Mouse (Mus musculus): ENCODE measurements at regions not wholly inside any gene's neighbourhood (a gene's known extent, or its start where the extent isn't known, plus 50 kb on each side); places are given as distances from the start of the nearest gene placed in this dataset.

GRCm38 (mm10) chr19:44684061-44684514, 71.8 kb upstream of the Pax2 start:
- H3K4me3 ChIP-seq (ENCODE audit: low read depth, low read length), result peak overlapping the region; percentile 21
- H3K27me3 ChIP-seq (ENCODE audit: insufficient read depth, low read length), result peaks cover 82% of the 10 kb centered on the region
- H3K9ac ChIP-seq, result no peak overlapping the region
- no peaks in the 10 kb centered on the region for H3K9me3 ChIP-seq (ENCODE audit: low read depth, low read length)
- peak overlapping the region; percentile 51 for H3K4me2 ChIP-seq
- TF ChIP-seq CTCF (IDR thresholded peaks at IDR 0.05; ENCODE audit: low read depth), result peak; percentile 48
- no peak for ATAC-seq (ENCODE audit: insufficient read depth)
- no peak overlapping the region for H3K27ac ChIP-seq (ENCODE audit: low read depth)
- DNase-seq, result peak; percentile 42
- no peaks in the 10 kb centered on the region for H3K4me1 ChIP-seq (ENCODE audit: insufficient read depth)
- no peaks in the 10 kb centered on the region for H3K36me3 ChIP-seq (ENCODE audit: insufficient read depth)
- 2% methylated on average over 48 of the region's 48 CpGs for WGBS

GRCm38 (mm10) chr19:44686061-44686460, 69.8 kb upstream of the Pax2 start:
- peaks cover 64% of the 10 kb centered on the region for H3K27me3 ChIP-seq (ENCODE audit: insufficient read depth, low read length)
- H3K4me1 ChIP-seq (ENCODE audit: insufficient read depth), result no peaks in the 10 kb centered on the region
- no peaks in the 10 kb centered on the region for H3K36me3 ChIP-seq (ENCODE audit: insufficient read depth)
- WGBS, result 30% methylated on average over 7 of the region's 7 CpGs
- no peak overlapping the region for H3K4me3 ChIP-seq (ENCODE audit: low read depth, low read length)
- DNase-seq (no peak), ATAC-seq (ENCODE audit: insufficient read depth) (no peak)
- H3K9me3 ChIP-seq (ENCODE audit: low read depth, low read length), result no peaks in the 10 kb centered on the region
- no peak for TF ChIP-seq CTCF (IDR thresholded peaks at IDR 0.05; ENCODE audit: low read depth)
- no peak overlapping the region for H3K9ac ChIP-seq
- no peak overlapping the region for H3K27ac ChIP-seq (ENCODE audit: low read depth)
- no peak overlapping the region for H3K4me2 ChIP-seq

DNA sequence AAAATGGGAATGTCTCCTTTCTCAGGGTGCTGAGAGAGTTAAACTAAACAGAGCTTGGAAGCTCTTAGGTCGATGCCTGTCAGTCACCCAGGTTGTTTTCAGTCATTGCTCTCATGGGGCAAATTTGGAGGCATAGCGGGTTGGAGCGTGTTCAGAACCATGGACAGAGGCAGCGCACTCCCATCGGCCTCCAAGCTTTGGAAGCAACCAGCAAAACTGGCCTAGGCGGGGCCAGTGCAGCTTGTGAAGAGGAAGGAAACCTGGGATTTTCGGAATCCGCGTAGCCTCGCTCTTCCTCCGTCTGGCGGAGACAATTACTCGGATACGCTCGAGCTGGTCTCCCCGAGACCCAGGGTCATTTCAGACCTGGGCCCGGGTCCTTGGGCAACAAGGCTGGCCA, 63.4 kb upstream of the Pax2 start:
- no peak overlapping the region for H3K4me2 ChIP-seq
- DNase-seq (peak; percentile 92), ATAC-seq (ENCODE audit: insufficient read depth) (no peak)
- 2% methylated on average over 17 of the region's 17 CpGs for WGBS
- H3K9ac ChIP-seq, result no peak overlapping the region
- peaks cover 49% of the 10 kb centered on the region for H3K27me3 ChIP-seq (ENCODE audit: insufficient read depth, low read length)
- no peak overlapping the region for H3K27ac ChIP-seq (ENCODE audit: low read depth)
- TF ChIP-seq CTCF (IDR thresholded peaks at IDR 0.05; ENCODE audit: low read depth), result no peak
- H3K36me3 ChIP-seq (ENCODE audit: insufficient read depth), result no peaks in the 10 kb centered on the region
- H3K4me3 ChIP-seq (ENCODE audit: low read depth, low read length), result no peak overlapping the region
- H3K4me1 ChIP-seq (ENCODE audit: insufficient read depth), result no peaks in the 10 kb centered on the region; the same call in 1 of the 2 replicates
- no peaks in the 10 kb centered on the region for H3K9me3 ChIP-seq (ENCODE audit: low read depth, low read length)

- no peak overlapping the region for H3K9ac ChIP-seq
- H3K9me3 ChIP-seq (ENCODE audit: low read depth, low read length), result no peaks in the 10 kb centered on the region
- WGBS, result 5% methylated on average over 16 of the region's 16 CpGs
- no peak for TF ChIP-seq CTCF (IDR thresholded peaks at IDR 0.05; ENCODE audit: low read depth)
- no peak overlapping the region for H3K27ac ChIP-seq (ENCODE audit: low read depth)
- no peak overlapping the region for H3K4me2 ChIP-seq
- peaks cover 50% of the 10 kb centered on the region for H3K27me3 ChIP-seq (ENCODE audit: insufficient read depth, low read length)
- no peaks in the 10 kb centered on the region; the same call in 1 of the 2 replicates for H3K4me1 ChIP-seq (ENCODE audit: insufficient read depth)
- no peaks in the 10 kb centered on the region for H3K36me3 ChIP-seq (ENCODE audit: insufficient read depth)
- no peak overlapping the region for H3K4me3 ChIP-seq (ENCODE audit: low read depth, low read length)
- DNase-seq, result no peak
- no peak for ATAC-seq (ENCODE audit: insufficient read depth)
These were observed 63.0 kb upstream of the Pax2 start for GRCm38 (mm10) chr19:44692816-44693215.

DNA sequence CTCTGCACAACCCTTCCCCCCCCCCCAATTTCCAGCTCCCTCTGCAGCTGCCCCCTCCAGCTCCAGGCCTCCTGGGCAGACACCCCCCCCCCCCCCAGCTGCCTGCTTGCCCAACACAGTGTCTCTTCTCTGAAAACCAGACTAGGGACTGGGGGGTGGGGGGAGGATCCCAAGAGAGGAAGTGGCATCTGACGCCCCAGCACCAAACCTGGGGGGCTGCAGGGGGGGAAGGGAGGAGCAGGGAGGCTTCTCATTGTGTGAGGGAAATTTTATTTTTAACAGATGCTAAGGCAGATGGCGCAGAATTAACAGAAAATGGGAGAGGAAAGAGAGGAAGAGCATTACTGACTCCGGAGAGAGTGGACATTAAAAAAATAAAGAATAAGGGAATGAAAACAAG, 60.5 kb upstream of the Pax2 start:
- no peak overlapping the region for H3K9ac ChIP-seq
- no peak for ATAC-seq (ENCODE audit: insufficient read depth)
- WGBS, result 3% methylated on average over 3 of the region's 3 CpGs
- no peaks in the 10 kb centered on the region for H3K36me3 ChIP-seq (ENCODE audit: insufficient read depth)
- H3K9me3 ChIP-seq (ENCODE audit: low read depth, low read length), result no peaks in the 10 kb centered on the region
- TF ChIP-seq CTCF (IDR thresholded peaks at IDR 0.05; ENCODE audit: low read depth), result no peak
- no peaks in the 10 kb centered on the region; the same call in 1 of the 2 replicates for H3K4me1 ChIP-seq (ENCODE audit: insufficient read depth)
- no peak overlapping the region for H3K4me2 ChIP-seq
- no peak overlapping the region for H3K4me3 ChIP-seq (ENCODE audit: low read depth, low read length)
- no peak overlapping the region for H3K27ac ChIP-seq (ENCODE audit: low read depth)
- peaks cover 64% of the 10 kb centered on the region for H3K27me3 ChIP-seq (ENCODE audit: insufficient read depth, low read length)
- DNase-seq, result no peak

DNA sequence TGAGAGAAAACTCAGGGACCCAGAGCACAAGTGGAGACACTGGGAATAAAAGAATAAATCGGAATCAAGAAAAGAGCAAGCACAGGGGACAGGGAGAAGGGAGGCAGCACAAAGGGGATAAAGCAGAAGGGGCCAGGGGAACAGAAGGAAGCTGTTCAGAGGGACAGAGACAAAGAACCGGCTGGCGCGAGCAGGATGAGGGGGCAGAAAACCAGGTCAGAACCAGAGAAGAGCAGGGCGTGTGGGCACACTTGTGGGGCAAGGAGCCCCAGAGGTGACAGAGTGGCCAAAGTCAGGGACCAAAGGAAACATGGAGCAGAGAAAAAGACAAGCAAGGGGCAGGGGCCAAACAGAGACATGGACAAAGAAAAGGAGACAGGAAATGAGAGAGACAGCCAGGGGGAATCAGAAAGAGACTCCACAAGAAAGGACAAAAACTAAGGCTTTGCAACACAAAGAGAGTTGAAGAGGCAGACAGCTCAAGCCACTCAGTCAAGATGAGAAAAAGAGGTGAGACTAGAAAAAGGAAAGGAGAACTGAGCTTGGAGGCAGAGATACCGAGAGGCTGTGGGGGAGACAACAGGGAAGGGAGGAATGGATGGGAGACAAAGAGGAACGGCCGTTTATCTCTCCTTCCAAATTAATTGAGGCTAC, 59.7 kb upstream of the Pax2 start:
- Histone ChIP-seq H3K4me1 (ENCODE audit: insufficient read depth) (no peaks in the 10 kb centered on the region; the same call in 1 of the 2 replicates), H3K9me3 (ENCODE audit: low read depth, low read length) (no peaks in the 10 kb centered on the region), H3K27ac (ENCODE audit: low read depth) (no peak overlapping the region), H3K4me3 (ENCODE audit: low read depth, low read length) (no peak overlapping the region), H3K4me2 (no peak overlapping the region), H3K27me3 (ENCODE audit: insufficient read depth, low read length) (peaks cover 64% of the 10 kb centered on the region), H3K9ac (no peak overlapping the region), H3K36me3 (ENCODE audit: insufficient read depth) (no peaks in the 10 kb centered on the region)
- no peak for TF ChIP-seq CTCF (IDR thresholded peaks at IDR 0.05; ENCODE audit: low read depth)
- DNase-seq (no peak), ATAC-seq (ENCODE audit: insufficient read depth) (no peak)
- 13% methylated on average over 8 of the region's 8 CpGs for WGBS

DNA sequence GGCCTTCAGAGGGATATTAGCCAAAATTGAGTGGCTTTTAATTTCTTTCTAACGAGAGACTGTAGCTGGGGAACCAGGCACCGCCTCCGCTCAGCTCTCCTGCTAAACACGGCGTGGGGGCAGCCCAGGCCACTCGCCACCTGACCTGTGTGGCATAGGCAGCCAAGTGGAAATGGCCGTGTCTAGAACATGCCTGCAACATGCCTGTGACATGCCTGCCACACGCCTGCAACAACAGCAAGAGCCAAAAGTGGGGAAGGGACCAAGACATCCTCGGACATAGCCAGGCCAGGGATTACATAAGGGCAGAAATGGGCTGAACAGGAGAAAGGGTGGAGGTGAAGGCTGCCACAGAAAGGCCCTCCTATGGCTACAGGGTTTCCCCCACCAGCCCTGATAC, 59.1 kb upstream of the Pax2 start:
- TF ChIP-seq CTCF (IDR thresholded peaks at IDR 0.05; ENCODE audit: low read depth), result no peak
- no peaks in the 10 kb centered on the region; the same call in 1 of the 2 replicates for H3K4me1 ChIP-seq (ENCODE audit: insufficient read depth)
- no peaks in the 10 kb centered on the region for H3K36me3 ChIP-seq (ENCODE audit: insufficient read depth)
- H3K27ac ChIP-seq (ENCODE audit: low read depth), result no peak overlapping the region
- WGBS, result 42% methylated on average over 9 of the region's 9 CpGs
- H3K9ac ChIP-seq, result no peak overlapping the region
- no peak overlapping the region for H3K4me3 ChIP-seq (ENCODE audit: low read depth, low read length)
- DNase-seq (no peak), ATAC-seq (ENCODE audit: insufficient read depth) (no peak)
- no peak overlapping the region for H3K4me2 ChIP-seq
- peaks cover 65% of the 10 kb centered on the region for H3K27me3 ChIP-seq (ENCODE audit: insufficient read depth, low read length)
- no peaks in the 10 kb centered on the region for H3K9me3 ChIP-seq (ENCODE audit: low read depth, low read length)
